Mouse (Mus musculus): ENCODE results near the gene Cbx4. TPM values are rescaled to one million over a fixed set of nuclear protein-coding genes. Genes with fewer than 3 reads are reported as not detected.

Gene Cbx4
- polyA plus RNA-seq, 1 experiment from 2014 or later: 9.6 TPM

DNA sequence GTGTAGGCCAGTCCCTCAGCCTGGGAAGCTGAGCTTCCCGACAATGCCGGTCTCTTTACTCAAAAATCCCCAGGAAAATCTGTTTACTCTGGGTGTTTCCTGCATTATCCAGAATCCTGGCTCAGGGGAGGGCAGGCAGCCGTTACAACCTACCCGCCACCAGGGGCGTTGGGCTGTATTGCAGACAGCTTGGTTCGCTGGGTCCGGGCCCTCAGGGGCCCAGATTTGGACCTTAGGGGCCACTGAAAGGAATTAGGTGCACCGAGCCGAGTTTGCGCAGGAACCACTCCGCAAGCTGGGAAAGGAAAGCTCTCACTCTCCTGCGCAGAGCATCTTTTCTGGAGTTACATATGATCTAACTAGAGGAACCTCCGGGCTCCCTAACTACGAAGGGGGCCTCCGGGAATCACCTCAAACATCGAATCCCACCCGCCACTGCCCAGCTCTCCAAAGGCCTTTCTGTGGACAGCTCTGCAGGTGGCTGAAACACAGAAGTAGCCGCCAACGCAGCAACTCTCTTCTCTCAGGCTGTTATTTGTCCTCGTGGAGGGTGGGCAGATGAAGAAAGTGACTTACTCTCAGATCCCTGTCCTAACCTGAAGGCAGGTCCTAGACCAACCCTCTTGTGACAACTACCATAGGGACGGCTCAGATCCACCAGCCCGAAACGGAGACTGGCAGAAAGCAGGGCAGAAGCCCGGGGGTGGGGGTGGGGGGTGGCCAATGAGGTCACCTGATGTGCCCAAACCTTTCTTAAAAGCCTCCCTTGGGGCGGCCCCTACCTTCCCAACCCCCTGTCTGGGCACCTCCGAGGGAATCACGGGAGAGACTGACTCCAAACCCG is 2.6 kb upstream of the Cbx4 start:
- no peak overlapping the region for H3K9ac ChIP-seq (ENCODE audit: low read length)
- ATAC-seq (ENCODE audit: low FRiP score, low TSS enrichment) (no peak), DNase-seq (ENCODE audit: low spot score) (peak; percentile 64)
- no peak overlapping the region for H3K4me2 ChIP-seq (replicated peaks; ENCODE audit: low read depth)
- 7% methylated on average over 28 of the region's 28 CpGs for WGBS
- no peaks in the 10 kb centered on the region for H3K36me3 ChIP-seq (ENCODE audit: control insufficient read depth, insufficient read depth, low read length)
- TF ChIP-seq CTCF (IDR thresholded peaks at IDR 0.05; ENCODE audit: low read depth): peak; percentile 67
- TF ChIP-seq EP300 (optimal IDR thresholded peaks at IDR 0.05): no peak
- no peaks in the 10 kb centered on the region; the same call in 1 of the 2 replicates for H3K27me3 ChIP-seq (ENCODE audit: control insufficient read depth, insufficient read depth, low read length)
- H3K4me3 ChIP-seq (ENCODE audit: low read depth, low read length): no peak overlapping the region
- peaks cover 17% of the 10 kb centered on the region for H3K4me1 ChIP-seq (replicated peaks; ENCODE audit: control insufficient read depth, insufficient read depth)
- no peaks in the 10 kb centered on the region for H3K9me3 ChIP-seq (ENCODE audit: control insufficient read depth, low read length)
- no peak overlapping the region for H3K27ac ChIP-seq (replicated peaks)

DNA sequence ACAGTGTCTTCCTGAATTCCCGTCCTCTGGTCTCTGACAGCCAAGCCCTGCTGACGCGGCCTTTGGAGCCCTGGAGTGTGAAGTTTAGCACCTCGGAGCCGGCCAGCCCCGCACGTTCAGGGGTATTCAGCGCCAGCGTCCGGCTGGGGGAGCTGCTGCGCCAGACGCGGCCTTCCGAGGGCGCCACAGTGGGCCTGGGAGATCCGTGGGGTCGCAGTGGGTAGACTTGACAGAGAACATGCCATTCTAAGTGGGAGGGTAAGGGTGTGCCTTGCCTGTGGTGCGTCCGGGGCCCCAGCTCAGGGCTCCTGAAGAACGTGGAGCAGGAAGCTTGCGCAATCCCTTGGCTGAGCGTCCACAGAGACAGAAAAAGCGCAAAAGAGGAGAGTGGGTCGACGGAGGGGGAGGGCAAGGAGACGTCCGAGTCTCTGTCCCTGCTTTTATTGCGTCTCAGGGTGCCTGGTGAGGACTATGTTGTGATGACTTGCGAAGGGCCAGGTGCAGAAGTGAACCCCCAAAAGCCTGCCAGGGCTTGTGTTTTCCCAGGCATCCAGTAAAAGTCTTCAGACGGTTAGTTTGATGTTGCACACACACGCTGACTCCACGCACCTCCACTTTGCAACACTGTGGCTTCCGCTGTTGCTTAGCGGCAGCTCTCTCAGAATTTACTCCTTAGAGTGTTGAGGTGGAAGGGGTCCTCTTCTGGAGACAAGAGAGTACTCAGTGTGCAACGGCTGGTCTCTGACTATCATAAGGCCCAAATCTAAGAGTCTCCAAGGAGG is 1.5 kb upstream of the Cbx4 start:
- TF ChIP-seq CTCF (IDR thresholded peaks at IDR 0.05; ENCODE audit: low read depth) (peak; percentile 55), EP300 (optimal IDR thresholded peaks at IDR 0.05) (no peak)
- Histone ChIP-seq H3K4me1 (replicated peaks; ENCODE audit: control insufficient read depth, insufficient read depth) (peaks cover 25% of the 10 kb centered on the region), H3K9me3 (ENCODE audit: control insufficient read depth, low read length) (no peaks in the 10 kb centered on the region), H3K27me3 (ENCODE audit: control insufficient read depth, insufficient read depth, low read length) (no peaks in the 10 kb centered on the region; the same call in 1 of the 2 replicates), H3K27ac (replicated peaks) (peak overlapping the region; percentile 58), H3K4me2 (replicated peaks; ENCODE audit: low read depth) (peak overlapping the region; percentile 44), H3K9ac (ENCODE audit: low read length) (0 out of 2 replicates have a peak overlapping the region, but pooled peaks have one; percentile 27), H3K36me3 (ENCODE audit: control insufficient read depth, insufficient read depth, low read length) (no peaks in the 10 kb centered on the region), H3K4me3 (ENCODE audit: low read depth, low read length) (peak overlapping the region; percentile 4; the same call in 1 of the 2 replicates)
- ATAC-seq (ENCODE audit: low FRiP score, low TSS enrichment) (no peak), DNase-seq (ENCODE audit: low spot score) (peak; percentile 54)
- WGBS: 9% methylated on average over 35 of the region's 35 CpGs

DNA sequence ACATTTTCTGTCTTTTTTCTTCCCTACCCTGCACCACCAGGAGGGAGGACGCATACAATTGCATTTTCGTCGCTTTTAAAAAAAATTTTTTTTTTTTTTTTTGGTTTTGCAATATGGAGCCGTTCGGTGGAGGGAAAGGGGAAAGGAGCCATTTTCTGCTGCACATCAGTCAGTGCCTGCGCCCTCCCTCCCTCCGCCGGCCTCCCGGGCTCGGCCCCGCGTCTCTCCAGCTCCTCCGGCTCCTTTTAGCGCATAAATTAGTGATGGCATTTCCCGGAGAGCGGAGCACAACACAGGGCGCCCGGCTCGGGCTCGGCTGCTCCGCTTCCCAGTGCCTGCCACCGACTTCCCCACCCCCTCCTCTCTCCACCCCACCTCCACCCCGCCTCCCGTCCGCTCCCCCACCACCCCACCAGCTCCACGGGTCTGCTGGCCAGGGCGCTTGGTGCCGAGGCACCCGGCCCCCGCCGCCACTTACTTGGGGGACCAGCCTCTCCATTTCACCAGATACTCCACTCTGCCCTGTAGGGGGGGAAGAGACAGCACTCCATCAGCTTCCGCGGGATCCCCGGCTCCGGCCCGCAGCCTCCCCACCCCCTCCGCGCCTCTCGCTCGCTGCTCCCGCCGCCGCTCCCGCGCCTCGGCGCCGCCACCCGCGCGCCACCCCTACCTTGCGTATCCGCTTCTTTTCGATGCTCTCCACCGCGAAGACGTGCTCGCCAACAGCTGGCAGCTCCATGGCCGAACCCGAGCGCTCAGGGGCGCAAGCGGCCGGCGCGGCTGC is 550 bp downstream of the Cbx4 start:
- H3K36me3 ChIP-seq (ENCODE audit: control insufficient read depth, insufficient read depth, low read length): peaks cover 13% of the 10 kb centered on the region
- H3K27me3 ChIP-seq (ENCODE audit: control insufficient read depth, insufficient read depth, low read length): no peaks in the 10 kb centered on the region; the same call in 1 of the 2 replicates
- TF ChIP-seq CTCF (IDR thresholded peaks at IDR 0.05; ENCODE audit: low read depth) (no peak), EP300 (optimal IDR thresholded peaks at IDR 0.05) (no peak)
- peak overlapping the region; percentile 79 for H3K4me2 ChIP-seq (replicated peaks; ENCODE audit: low read depth)
- peaks cover 22% of the 10 kb centered on the region for H3K4me1 ChIP-seq (replicated peaks; ENCODE audit: control insufficient read depth, insufficient read depth)
- peak overlapping the region; percentile 92 for H3K9ac ChIP-seq (ENCODE audit: low read length)
- H3K4me3 ChIP-seq (ENCODE audit: low read depth, low read length): peak overlapping the region; percentile 93
- H3K9me3 ChIP-seq (ENCODE audit: control insufficient read depth, low read length): no peaks in the 10 kb centered on the region
- under 1% methylated on average over 56 of the region's 66 CpGs for WGBS
- peak; percentile 49 for ATAC-seq (ENCODE audit: low FRiP score, low TSS enrichment)
- DNase-seq (ENCODE audit: low spot score): peak; percentile 84
- H3K27ac ChIP-seq (replicated peaks): peak overlapping the region; percentile 99

DNA sequence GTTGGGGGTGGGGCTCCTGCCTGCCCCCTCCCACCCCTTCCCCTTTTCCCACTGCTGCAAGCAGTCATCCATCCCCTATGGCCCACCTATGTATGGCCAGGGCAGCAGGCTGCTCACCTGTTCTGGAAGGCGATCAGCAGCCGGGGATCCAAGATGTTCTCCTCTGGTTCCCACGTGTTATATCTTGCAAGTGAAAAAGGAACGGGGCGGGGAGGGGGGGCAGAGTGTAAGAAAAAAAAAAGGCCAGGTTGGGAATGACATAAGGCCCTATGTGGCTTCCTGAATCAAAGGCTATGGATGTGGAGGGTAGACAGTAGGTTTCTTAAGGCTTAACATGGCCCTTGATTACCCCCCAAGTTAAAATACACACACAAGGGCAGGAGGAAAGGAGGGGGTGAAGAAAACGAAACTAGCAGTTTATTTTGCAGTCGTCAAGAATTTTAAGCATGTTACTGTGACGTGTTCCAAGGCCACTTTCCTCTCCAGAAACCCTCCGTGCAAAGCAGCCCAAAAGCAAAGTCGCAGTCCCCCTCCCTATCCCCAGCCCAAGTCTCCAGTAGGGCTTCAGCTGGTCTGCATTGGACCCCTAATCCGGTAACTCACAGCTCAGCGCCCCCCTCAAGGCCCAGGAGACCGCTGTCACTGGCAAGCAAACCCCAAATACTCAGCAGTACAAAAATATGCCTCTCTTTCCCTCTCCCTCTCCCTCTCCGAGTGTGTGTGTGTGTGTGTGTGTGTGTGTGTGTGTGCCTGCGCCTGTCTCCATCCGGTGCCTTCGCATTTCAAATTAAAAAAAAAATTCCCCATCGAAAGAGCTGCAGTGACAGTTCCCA is 1.4 kb downstream of the Cbx4 start:
- no peak for TF ChIP-seq CTCF (IDR thresholded peaks at IDR 0.05; ENCODE audit: low read depth)
- no peak for TF ChIP-seq EP300 (optimal IDR thresholded peaks at IDR 0.05)
- Histone ChIP-seq H3K9me3 (ENCODE audit: control insufficient read depth, low read length) (no peaks in the 10 kb centered on the region), H3K27me3 (ENCODE audit: control insufficient read depth, insufficient read depth, low read length) (no peaks in the 10 kb centered on the region; the same call in 1 of the 2 replicates), H3K4me3 (ENCODE audit: low read depth, low read length) (peak overlapping the region; percentile 93), H3K27ac (replicated peaks) (peak overlapping the region; percentile 99), H3K4me2 (replicated peaks; ENCODE audit: low read depth) (peak overlapping the region; percentile 79), H3K4me1 (replicated peaks; ENCODE audit: control insufficient read depth, insufficient read depth) (peaks cover 21% of the 10 kb centered on the region), H3K9ac (ENCODE audit: low read length) (peak overlapping the region; percentile 92), H3K36me3 (ENCODE audit: control insufficient read depth, insufficient read depth, low read length) (peaks cover 13% of the 10 kb centered on the region)
- ATAC-seq (ENCODE audit: low FRiP score, low TSS enrichment): no peak
- WGBS: 4% methylated on average over 18 of the region's 18 CpGs
- DNase-seq (ENCODE audit: low spot score): no peak
